Mouse (Mus musculus) ES-E14 (cell line): Measurements from ENCODE around the gene Klk1b4.

Experiments
- MAFK ChIP-seq: IDR thresholded peaks from 2 replicates; pipeline ENCODE4 v1.6.1; 2014; ENCODE audit warnings: mild to moderate bottlenecking, low read depth, low read length, inconsistent platforms; ENCODE audit not compliant: insufficient read depth
- ZNF384 ChIP-seq: IDR thresholded peaks from 2 replicates; pipeline ENCODE4 v1.6.1; 2012; ENCODE audit warnings: low read depth, low read length, inconsistent platforms

DNA sequence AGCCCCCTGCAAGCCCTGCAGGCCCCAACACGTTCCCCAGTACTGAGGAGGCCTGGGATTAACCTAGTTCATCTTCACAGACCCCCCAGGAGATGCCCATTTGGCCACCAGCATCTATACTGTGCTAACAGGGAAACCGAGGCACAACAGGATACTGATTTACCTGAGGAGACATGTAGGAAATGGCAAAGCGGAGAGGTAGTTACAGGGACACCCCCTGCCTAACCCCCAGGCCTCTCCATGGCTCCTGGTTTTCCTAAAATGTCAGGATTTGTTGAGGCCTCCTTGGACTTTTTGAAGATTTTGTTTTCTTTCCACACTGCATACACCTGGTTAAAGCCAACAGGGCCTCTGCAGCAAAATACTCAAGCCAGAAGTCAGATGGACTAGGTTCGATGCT, 50.0 kb downstream of the Klk1b4 start, which contains the start of gene Acp4:
- TF ChIP-seq ZNF384 = no peak
- no peak for TF ChIP-seq MAFK
